Mouse (Mus musculus) adrenal gland, postnatal 36 days (tissue): ENCODE results near the gene Sync. TPM values are rescaled to one million over a fixed set of nuclear protein-coding genes. Genes with fewer than 3 reads are reported as not detected.

Experiments used
- DNase-seq, 2 experiments: peaks; one replicate each; pipeline ENCODE4 v3.0.0; 2021; ENCODE audit warnings: mixed read lengths in 1 of 2
- long read RNA-seq, 2 experiments: library from polyadenylated mRNA; stranded (forward); transcript quantifications; one replicate each; pipeline ENCODE4 v2.0.0; 2021; ENCODE audit warnings: borderline sequencing depth in 2 of 2
- total RNA-seq, 2 experiments: library from RNA; stranded (reverse); gene quantifications; 2 replicates each; pipeline ENCODE4 v1.2.3; 2021

The Sync gene
- total RNA-seq, result under 1 TPM; 0.56 to 0.86 TPM
- long read RNA-seq, experiment 1, result 0 reads
- long read RNA-seq, experiment 2, partial matches to known transcripts, result 0 of 1 reads
- long read RNA-seq, experiment 2, other reads (novel, unspliced or antisense), result 0 of 1 reads

GRCm38 (mm10) chr4:129287472-129287981 lies at the start of gene Sync:
Sync (plus strand) TSS chr4:129287617.
- peak; percentile 56 to 58 for DNase-seq

- peak in 1 of 2 experiments; percentile 45 for DNase-seq
These were observed 49.5 kb upstream of the Sync start for GRCm38 (mm10) chr4:129237843-129238441.

GRCm38 (mm10) chr4:129238579-129239016 lies 48.8 kb upstream of the Sync start:
- no peak for DNase-seq

DNA sequence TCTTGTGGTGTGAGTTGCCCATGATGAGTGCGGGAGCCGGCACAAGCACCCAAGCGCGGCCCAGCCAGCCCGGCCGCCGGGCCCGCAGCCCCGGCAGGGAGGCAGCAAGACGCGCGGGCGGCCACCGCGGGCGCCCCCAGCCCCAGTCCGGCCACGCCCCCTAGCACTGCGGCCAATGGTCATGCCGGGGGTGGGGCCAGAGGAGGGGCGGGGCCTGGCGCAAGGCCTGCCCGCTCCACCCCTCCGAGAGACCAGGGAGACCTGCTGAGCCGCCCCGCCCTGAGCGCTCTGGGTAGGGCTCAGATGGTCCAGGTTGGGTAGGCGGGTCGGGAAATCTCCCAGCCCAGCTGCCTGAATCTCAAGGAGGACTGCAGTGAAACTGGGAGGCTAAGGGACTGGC lies 48.3 kb upstream of the Sync start:
- DNase-seq, result peak; percentile 79 to 82

DNA sequence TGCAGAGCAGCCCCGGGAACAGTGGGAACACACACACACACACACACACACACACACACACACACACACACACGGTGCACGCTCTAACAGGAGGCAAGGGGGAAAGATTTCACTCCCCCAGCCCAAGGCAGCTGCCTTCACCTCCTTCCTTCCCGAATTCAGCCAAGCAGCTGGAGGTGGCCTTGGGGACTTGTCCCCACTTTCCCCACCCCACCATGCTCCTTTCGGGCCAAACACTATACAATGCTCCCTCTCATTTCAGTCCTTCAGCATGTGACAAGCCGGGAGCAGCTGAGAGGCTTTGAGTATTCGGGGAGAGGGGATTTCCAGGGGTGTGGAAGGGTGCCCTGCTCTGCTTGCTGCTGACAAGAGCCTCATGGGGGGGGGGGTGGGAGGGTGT lies 45.5 kb upstream of the Sync start:
- DNase-seq, result no peak

- no peak for DNase-seq
These were observed 45.1 kb upstream of the Sync start for GRCm38 (mm10) chr4:129242327-129242726.

DNA sequence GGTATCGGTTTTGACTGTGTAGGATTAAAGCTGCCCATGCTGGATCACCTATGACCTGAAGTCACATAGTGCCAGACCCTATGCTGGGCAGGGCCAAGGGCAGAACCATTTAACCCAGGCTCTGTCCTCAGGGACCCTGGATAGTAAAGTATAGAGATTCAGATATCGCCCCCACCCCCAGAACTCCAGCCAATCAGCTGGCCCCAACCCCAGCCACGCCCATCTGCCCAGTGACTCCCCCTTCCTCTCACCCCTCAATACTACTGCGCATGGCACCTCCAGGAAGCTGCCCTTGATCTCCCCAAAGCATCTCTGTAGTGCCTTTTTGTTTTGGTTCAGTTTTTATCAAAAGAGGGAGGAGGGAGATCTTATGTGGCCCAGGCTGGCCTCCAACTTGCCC lies 44.7 kb upstream of the Sync start:
- no peak for DNase-seq

GRCm38 (mm10) chr4:129244802-129245201 lies 42.6 kb upstream of the Sync start:
- DNase-seq, result no peak

DNA sequence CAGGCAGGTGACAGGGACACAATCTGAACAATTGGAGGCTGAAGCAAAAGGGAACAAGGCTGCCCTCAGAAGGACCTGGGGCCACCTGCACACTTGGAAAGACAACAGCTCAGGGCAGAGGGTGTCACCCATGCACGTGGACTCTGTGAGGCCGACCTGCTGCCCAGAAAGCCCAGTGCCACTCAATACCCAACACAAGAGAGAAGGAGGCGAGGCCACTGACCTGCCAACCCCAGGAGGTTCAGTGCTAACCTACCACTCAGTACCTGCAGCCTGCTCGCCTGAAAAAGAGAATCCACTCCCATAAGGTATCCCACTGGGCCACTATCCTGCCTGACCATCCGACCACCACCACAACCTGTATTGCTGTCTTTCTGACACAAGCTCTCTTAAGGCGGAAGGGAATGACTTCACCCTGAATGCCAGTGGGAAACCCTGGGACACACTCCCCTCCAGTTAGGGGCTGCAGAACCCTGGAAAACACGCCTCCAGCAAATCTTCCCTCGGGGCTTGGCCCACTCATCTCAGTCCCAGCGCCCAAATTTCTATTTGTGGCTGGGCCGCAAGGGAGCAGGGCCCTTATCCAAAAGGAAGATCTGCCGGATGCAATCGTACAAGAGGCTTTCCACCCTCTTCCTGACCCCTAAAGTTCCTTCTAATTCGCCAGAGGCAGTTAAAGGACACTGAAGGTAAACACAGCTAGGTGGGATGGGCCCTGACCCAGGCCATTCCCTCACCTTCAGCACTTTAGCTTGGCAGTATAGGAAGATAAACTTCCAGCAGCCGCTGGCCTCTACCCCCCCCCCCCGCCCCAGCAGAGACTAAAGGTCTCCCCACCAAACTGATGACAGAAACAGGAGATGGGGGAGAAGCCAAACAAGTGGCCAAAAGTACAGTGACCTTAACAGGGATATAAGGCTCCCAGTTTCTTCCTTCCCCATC lies 40.8 kb upstream of the Sync start:
- no peak for DNase-seq

DNA sequence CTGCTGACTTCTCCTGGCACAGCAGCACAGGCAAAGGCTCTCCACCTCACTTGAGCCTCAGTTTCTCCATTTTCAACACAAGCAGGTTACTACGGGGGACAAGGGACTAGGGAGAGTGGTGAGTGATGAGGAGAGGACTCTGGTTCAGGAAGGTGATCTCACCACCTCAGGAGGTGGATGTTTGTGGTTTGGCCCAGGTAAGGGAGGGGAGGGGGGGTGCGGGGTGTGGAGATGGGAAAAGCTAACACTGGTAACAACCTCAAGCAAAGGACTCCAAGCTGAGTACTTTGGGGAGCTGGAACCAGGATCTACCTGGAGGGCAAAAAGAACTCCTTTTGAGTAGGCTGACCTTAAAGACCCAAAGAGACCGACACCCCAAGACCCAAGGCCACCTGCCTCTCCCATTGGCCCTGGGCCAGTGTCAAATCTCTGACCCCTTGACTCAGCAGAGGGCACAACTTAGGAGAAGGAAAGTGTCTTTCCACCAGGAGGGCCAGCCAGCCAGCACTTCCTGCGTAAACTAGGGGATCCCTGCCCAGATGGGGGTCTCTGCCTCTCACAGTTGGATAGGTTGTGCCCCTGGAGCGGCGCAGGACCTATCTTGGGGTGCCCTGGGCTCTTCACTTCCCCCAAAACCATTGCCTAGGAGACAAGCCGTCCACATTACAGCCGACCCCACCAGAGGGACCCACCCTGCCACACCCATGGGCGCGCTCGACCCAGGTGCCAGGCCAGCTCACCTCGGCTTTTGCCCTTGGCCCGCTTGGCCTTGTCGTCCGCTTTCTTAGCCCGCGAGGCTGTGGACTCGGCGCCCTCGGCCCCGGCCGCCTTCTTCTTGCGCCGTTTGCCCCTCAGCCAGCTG lies 39.8 kb upstream of the Sync start:
- DNase-seq, result peak in 1 of 2 experiments; percentile 49

DNA sequence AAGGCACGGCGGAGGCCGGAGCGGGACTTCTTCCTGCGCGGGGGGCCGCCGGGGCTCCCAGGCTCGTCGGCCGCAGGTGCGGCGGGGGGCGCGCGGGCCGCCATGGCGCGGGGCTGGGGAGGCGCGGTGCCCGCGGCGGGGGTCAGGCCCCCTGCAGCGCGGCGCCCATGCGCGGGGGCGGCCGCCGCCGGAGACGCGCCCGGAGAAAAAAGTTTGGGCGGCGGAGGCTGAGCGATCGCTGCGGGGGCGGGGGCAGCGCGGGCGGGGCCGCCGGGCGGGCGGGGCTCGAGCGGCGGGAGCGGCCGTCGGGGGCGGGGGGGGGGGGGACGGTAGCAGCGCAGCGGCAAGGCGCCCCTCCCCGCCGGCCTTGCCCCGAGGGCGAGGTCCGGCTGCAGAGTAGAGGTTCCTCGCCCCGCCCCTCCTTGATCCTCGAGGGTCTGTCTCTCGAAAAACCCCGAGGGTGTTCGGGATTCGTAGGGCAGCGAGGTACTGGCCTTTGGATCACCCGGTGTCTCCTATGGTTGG lies 39.1 kb upstream of the Sync start:
- DNase-seq, result peak in 1 of 2 experiments; percentile 77

DNA sequence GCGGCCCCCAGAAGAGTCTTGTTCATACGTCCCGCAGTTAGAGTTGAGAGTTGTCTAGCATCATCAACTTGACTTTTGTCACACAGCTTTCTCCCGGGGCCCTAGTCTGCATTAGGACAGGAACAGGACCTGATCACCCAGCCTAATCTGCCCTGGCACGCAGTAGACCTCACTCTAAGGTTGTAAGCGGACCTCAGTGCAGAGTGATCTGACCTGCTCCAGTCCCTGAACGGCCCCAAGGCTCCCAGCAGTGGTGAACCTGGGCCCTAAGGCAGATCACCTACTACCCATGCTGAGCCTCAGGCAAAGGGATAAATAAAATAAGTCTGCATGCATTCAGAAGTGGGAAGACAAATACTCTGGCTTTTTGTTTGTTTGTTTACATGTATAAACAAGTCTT lies 38.1 kb upstream of the Sync start:
- DNase-seq, result no peak

- peak in 1 of 2 experiments; percentile 66 for DNase-seq
These were observed 36.5 kb upstream of the Sync start for GRCm38 (mm10) chr4:129250759-129251481.

GRCm38 (mm10) chr4:129251482-129252125 lies 35.8 kb upstream of the Sync start:
- DNase-seq, result peak; percentile 62 to 63

DNA sequence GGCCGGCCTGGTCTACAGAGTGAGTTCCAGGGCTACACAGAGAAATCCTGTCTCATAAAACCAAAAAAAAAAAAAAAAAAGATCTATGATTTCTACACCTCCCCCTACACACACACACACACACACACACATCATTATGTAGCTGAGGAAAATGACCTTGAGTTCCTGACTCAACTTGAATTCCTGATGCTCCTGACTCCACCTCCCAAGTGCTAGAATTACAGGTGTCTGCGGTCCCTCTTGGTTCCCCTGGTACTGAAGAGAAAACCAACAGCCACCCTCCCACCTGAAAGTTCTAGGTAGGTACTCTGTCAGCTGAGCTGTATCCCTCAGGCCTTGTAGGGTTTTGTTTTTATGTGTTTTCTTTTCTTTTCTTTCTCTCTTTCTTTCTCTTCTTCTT lies 34.9 kb upstream of the Sync start:
- no peak for DNase-seq

- no peak for DNase-seq
These were observed 32.8 kb upstream of the Sync start for GRCm38 (mm10) chr4:129254571-129254970.

DNA sequence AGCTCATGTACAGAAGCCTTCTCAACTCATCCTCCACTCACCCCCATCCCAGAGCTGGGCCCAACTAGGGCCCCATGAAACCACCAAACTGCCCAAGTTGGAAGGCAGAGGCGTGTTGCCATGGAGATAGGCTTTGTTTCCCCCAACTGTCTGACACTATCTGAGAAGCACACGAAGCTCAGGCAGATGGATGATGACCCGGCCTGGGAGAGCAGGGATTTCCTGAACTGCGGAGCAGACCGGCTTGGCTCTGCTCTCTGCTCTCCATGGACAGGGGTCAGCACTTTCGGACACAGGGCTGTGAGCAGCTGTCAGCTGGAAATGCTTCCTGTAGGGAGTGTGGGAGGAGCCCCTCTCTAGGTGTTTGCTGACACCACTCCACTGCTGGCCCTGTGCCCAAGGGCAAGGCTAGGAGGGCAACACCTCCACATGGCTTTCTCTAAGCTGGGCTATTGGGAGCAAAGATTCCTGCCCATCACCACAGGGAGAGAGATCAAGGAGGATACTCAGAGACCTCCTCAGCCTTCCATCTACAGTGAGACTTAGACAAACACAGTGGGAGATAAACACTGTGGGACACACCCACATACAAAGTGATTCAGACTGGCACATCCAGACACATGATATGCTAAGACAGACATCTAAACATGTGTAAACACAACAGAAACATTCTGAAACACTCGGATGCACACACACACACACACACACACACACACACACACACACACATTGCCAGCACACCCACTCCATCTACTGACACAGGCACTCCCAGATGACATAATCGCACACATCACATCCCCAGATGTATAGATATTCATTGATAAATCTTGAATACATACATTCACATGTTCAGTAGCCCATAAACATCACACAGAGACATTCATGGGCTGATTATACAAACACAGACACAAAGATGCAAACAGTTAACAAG lies 30.7 kb upstream of the Sync start:
- DNase-seq, result peak; percentile 41

DNA sequence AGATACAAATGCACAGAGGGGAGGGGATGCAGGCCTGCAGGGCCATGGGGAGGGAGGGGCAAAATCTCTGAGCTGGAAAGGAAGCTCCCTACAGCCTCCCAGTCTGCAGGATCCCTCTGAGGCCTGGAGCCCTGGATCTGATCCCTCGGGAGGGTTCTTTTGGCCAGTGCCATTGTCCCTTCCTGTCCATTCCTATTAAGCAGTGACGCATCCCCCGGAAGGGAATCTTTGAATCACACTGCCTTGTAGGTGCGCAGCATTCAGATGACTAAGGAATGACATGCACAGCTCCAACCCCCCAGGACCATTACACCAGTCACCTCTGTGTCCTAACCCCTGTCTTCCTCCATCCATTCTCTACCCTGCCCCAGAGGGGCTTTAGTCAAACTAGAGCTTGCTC lies 28.3 kb upstream of the Sync start:
- peak in 1 of 2 experiments; percentile 40 for DNase-seq

DNA sequence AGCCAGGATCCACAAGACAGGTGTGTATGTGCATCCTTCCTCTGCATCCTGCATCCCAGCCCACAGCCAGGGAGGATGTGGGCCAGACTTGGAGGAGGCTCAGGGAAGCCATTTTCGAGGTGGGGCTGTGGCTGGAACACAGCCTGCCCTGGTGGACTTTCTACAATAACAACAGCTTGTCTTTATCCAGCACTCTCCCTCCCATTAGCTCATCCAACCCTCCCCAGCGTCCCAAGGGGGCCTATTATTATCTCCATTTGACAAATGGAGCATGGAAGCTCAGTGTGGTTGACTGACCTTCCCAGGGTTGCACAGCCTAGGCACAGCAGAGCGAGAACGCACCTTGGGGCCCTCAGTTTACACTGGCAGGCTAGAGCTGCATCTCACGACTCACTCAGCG lies 26.7 kb upstream of the Sync start:
- DNase-seq, result no peak
